In the genomic region with DNA sequence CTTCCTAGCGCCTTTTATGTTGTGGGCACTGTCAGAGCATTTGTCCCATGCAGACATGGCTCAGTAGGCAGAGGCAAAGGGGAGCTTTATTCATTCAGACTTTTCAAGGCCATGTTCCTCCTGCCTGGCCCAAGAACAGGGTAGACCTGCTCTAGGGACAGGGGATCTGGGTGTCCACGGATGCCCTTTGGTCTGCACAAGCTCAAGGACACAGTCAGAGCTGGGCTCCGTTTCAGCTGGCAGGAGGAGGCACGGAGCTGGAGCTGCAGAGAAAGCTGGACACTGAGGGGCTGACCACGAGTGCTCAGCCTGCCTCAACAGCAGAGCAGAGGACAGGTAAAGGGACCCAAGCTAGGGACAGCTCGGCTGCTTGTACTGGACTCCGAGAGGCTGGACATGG, we compare ENCODE assay signal across 11 mouse cellular contexts. TPM values are rescaled to one million over a fixed set of nuclear protein-coding genes. Genes with fewer than 3 reads are reported as not detected.
A peak's percentile ranks its signal among the peaks of the same experiment; 100 is the strongest.
DNase-seq lines count a peak whose midpoint lies in the region; ATAC-seq and TF ChIP-seq lines count a peak whose summit lies in the region.
"Had no signal": no experiment of that assay in that cellular context is flagged by ENCODE, and none has a peak within 500 bp of the region (broad histone marks: within the 10 kb centered on the region; RNA-seq: fewer than 3 reads in every experiment).

No protein-coding gene starts in this region.

- H3K9me3 ChIP-seq in kidney, embryonic 15.5 days (replicated peaks) = no peaks in the 10 kb centered on the region
- no peaks in the 10 kb centered on the region for H3K9me3 ChIP-seq in embryonic facial prominence, embryonic 12.5 days
- no peaks in the 10 kb centered on the region for H3K9me3 ChIP-seq in heart, embryonic 12.5 days (replicated peaks)
- no peaks in the 10 kb centered on the region for H3K9me3 ChIP-seq in limb, embryonic 10.5 days (replicated peaks)
- H3K9me3 ChIP-seq: embryonic facial prominence, embryonic 13.5 days; limb, embryonic 13.5 days had no signal

- no peak overlapping the region for H3K4me3 ChIP-seq in kidney, embryonic 15.5 days (replicated peaks)
- no peak overlapping the region for H3K4me3 ChIP-seq in embryonic facial prominence, embryonic 12.5 days
- no peak overlapping the region for H3K4me3 ChIP-seq in heart, embryonic 12.5 days
- H3K4me3 ChIP-seq in limb, embryonic 10.5 days = no peak overlapping the region
- H3K4me3 ChIP-seq in thymus, adult 2 months (ENCODE audit: control insufficient read depth, insufficient read depth, low read length) = no peak overlapping the region
- H3K4me3 ChIP-seq: embryonic facial prominence, embryonic 13.5 days; limb, embryonic 13.5 days; myocyte had no signal

- H3K9ac ChIP-seq in kidney, embryonic 15.5 days = no peak overlapping the region
- H3K9ac ChIP-seq in embryonic facial prominence, embryonic 12.5 days = no peak overlapping the region
- no peak overlapping the region for H3K9ac ChIP-seq in heart, embryonic 12.5 days

- ATAC-seq in kidney, embryonic 15.5 days (replicated peaks; ENCODE audit: low FRiP score) = no peak
- no peak for ATAC-seq in embryonic facial prominence, embryonic 12.5 days (ENCODE audit: insufficient number of reproducible peaks, insufficient read depth, low FRiP score, low TSS enrichment)
- 0 out of 2 replicates have a peak, but pooled peaks have one; percentile 31 for ATAC-seq in heart, embryonic 12.5 days (ENCODE audit: insufficient number of reproducible peaks, low FRiP score)

- no peak overlapping the region for H3K4me2 ChIP-seq in kidney, embryonic 15.5 days
- H3K4me2 ChIP-seq in embryonic facial prominence, embryonic 12.5 days (replicated peaks) = no peak overlapping the region
- no peak overlapping the region for H3K4me2 ChIP-seq in heart, embryonic 12.5 days

- no peak for TF ChIP-seq POLR2A in thymus, adult 2 months (IDR thresholded peaks at IDR 0.05; ENCODE audit: control insufficient read depth, extremely low read depth, insufficient read depth, low read length, poor library complexity)

- no peaks in the 10 kb centered on the region; the same call in 1 of the 2 replicates for H3K27me3 ChIP-seq in kidney, embryonic 15.5 days
- no peaks in the 10 kb centered on the region for H3K27me3 ChIP-seq in embryonic facial prominence, embryonic 12.5 days
- H3K27me3 ChIP-seq in heart, embryonic 12.5 days (replicated peaks) = no peaks in the 10 kb centered on the region
- peaks cover 32% of the 10 kb centered on the region for H3K27me3 ChIP-seq in limb, embryonic 10.5 days (ENCODE audit: low read depth, poor library complexity, severe bottlenecking)
- H3K27me3 ChIP-seq in thymus, adult 2 months (ENCODE audit: control insufficient read depth, insufficient read depth, low read length) = no peaks in the 10 kb centered on the region
- H3K27me3 ChIP-seq: embryonic facial prominence, embryonic 13.5 days; limb, embryonic 13.5 days had no signal

- no peaks in the 10 kb centered on the region for H3K36me3 ChIP-seq in kidney, embryonic 15.5 days
- H3K36me3 ChIP-seq in embryonic facial prominence, embryonic 12.5 days = no peaks in the 10 kb centered on the region
- no peaks in the 10 kb centered on the region for H3K36me3 ChIP-seq in heart, embryonic 12.5 days
- H3K36me3 ChIP-seq in limb, embryonic 10.5 days = no peaks in the 10 kb centered on the region
- H3K36me3 ChIP-seq in thymus, adult 2 months (ENCODE audit: control insufficient read depth, insufficient read depth, low read length) = no peaks in the 10 kb centered on the region
- H3K36me3 ChIP-seq: embryonic facial prominence, embryonic 13.5 days; limb, embryonic 13.5 days had no signal

- peaks cover 47% of the 10 kb centered on the region for H3K4me1 ChIP-seq in kidney, embryonic 15.5 days
- peaks cover 37% of the 10 kb centered on the region for H3K4me1 ChIP-seq in embryonic facial prominence, embryonic 12.5 days
- peaks cover 53% of the 10 kb centered on the region for H3K4me1 ChIP-seq in heart, embryonic 12.5 days (replicated peaks)
- H3K4me1 ChIP-seq in limb, embryonic 10.5 days = peaks cover 51% of the 10 kb centered on the region
- H3K4me1 ChIP-seq in thymus, adult 2 months (replicated peaks; ENCODE audit: control insufficient read depth, insufficient read depth, low read length) = no peaks in the 10 kb centered on the region

- H3K27ac ChIP-seq in kidney, embryonic 15.5 days = no peak overlapping the region
- peak overlapping the region; percentile 31; the same call in 1 of the 2 replicates for H3K27ac ChIP-seq in embryonic facial prominence, embryonic 12.5 days
- H3K27ac ChIP-seq in heart, embryonic 12.5 days (ENCODE audit: poor library complexity, severe bottlenecking) = no peak overlapping the region
- peak overlapping the region; percentile 70; the same call in 1 of the 2 replicates for H3K27ac ChIP-seq in limb, embryonic 10.5 days
- H3K27ac ChIP-seq in thymus, adult 2 months (ENCODE audit: control insufficient read depth, insufficient read depth, low read length) = no peak overlapping the region

- peak; percentile 76 for DNase-seq in kidney, adult 9 months
- DNase-seq in limb, embryonic 10.5 days (ENCODE audit: low spot score) = no peak
- DNase-seq in thymus, adult 2 months = no peak
- no peak for DNase-seq in MN1 (ENCODE audit: low spot score)
- no peak for DNase-seq in embryo, embryonic 10 days (ENCODE audit: low spot score)

- 78% methylated on average over 7 of the region's 7 CpGs for WGBS in kidney, embryonic 15.5 days
- WGBS in embryonic facial prominence, embryonic 12.5 days = 66% methylated on average over 7 of the region's 7 CpGs
- 74% methylated on average over 7 of the region's 7 CpGs for whole genome bisulfite sequencing in heart, embryonic 12.5 days
- WGBS in limb, embryonic 10.5 days = 75% methylated on average over 7 of the region's 7 CpGs
- WGBS in thymus, adult 2 months = 95% methylated on average over 7 of the region's 7 CpGs

- no peak for TF ChIP-seq CTCF in thymus, adult 2 months (IDR thresholded peaks at IDR 0.05; ENCODE audit: borderline replicate concordance, control insufficient read depth, extremely low read depth, insufficient read depth, low read length, poor library complexity)

RNA-seq across cellular contexts. Expression of a gene that starts 46.8 kb away (rescaled TPM):
- 6.9 and 8.4 TPM in 2 replicates for polyA plus RNA-seq in kidney, embryonic 15.5 days (2015; fragmentation: Nextera tagmentation; extraction: Ambion mirVana)
- polyA plus RNA-seq in embryonic facial prominence, embryonic 12.5 days (2016; fragmentation: Nextera tagmentation; extraction: Ambion mirVana) = 4.6 and 5.2 TPM in 2 replicates
- polyA plus RNA-seq in heart, embryonic 12.5 days (2016; fragmentation: Nextera tagmentation; extraction: Ambion mirVana) = 18.7 and 19.4 TPM in 2 replicates
- 1.4 and 2.3 TPM in 2 replicates for polyA plus RNA-seq in limb, embryonic 10.5 days (2016; fragmentation: Nextera tagmentation; extraction: Ambion mirVana)
- polyA plus RNA-seq in thymus, adult 2 months (2012; rRNA removed) = 5.1 and 9.4 TPM in 2 replicates

Comparison
In these comparisons a context has a peak if more than half of its experiments do, and no peak if none do; other contexts are left out.
1. H3K27ac ChIP-seq: peak in embryonic facial prominence, embryonic 12.5 days (single experiment) and limb, embryonic 10.5 days (single experiment); none in kidney, embryonic 15.5 days (single experiment), heart, embryonic 12.5 days (single experiment) and thymus, adult 2 months (single experiment).